Mouse (Mus musculus) hematopoietic stem cell, adult 5-6 weeks (primary cell): ENCODE data around the gene Nfkbia. TPM values are rescaled to one million over a fixed set of nuclear protein-coding genes. Genes with fewer than 3 reads are reported as not detected.

Source experiments
- ATAC-seq, 2 experiments: fragments of 125-278 bp in 1 of 2; replicated peaks in 1 of 2; 2 replicates each; pipeline ENCODE4 v1.8.0; 2016 to 2017; ENCODE audit warnings: inconsistent platforms in 2 of 2, mild to moderate bottlenecking in 2 of 2, moderate number of reproducible peaks in 2 of 2, low read depth in 1 of 2, moderate TSS enrichment in 1 of 2; ENCODE audit not compliant: low FRiP score in 2 of 2, poor library complexity in 2 of 2, severe bottlenecking in 2 of 2, insufficient read depth in 1 of 2, low TSS enrichment in 1 of 2
- total RNA-seq: library from RNA; stranded (forward); fragments of 172-1452, 232-1000 nt; gene quantifications from 2 replicates; pipeline ENCODE4 v1.2.3, GENCODE M21; 2017

Gene Nfkbia
- 101 and 133 TPM in 2 replicates for total RNA-seq

DNA sequence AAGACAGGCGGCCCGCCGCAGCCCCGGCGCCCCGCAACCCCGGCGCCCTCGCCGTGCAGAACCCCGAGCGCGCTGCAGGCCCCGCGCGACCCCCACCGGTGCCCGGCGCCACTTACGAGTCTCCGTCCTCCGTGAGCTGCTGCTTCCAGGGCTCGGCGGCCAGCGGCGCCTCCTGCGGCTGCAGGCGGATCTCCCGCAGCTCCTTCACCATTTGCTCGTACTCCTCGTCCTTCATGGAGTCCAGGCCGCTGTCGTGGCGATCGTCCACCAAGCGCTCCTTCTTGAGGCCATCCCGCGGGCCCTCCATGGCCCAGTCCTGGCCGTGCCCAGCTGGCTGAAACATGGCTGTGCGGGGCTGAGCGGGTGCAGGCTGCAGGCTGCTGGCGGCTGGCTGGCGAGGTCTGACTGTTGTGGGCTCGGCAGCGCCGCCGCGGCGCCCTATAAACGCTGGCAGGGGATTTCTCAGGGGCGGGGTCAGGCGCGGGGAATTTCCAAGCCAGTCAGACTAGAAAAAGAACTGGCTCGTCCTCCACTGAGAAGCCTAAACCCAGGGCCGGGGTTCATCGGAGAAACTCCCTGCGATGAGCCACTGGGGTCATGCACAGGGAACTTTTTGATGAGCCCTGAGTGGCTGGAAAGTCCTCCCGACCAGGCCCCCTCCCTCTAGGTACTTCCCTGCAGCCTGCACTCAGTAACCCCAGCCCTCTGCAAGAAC lies at the start of gene Nfkbia:
Gene Nfkbia (minus strand): TSS at position 464 of the 715 bp plus-strand sequence.
- peak; percentile 57 to 60 for ATAC-seq

DNA sequence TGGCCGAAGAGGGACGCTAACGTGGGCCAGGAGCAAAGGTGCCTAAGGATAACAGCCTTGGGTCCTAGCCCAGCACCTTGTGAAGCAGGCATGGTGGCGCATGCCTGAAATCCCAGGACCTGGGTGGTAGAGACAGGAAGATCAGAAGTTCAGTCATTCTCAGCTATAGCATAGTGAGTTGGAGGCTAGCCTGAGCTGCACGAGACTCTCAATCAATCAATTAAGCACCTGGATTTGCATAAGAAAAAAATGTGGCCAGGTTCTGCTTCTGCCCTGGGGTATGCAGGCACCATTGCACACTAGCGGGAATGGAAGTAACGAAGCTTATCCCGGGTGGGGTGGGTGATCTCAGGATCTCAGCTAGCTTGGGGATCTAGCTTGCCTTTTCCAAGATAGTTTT lies 46.7 kb upstream of the Nfkbia start:
- no peak for ATAC-seq

DNA sequence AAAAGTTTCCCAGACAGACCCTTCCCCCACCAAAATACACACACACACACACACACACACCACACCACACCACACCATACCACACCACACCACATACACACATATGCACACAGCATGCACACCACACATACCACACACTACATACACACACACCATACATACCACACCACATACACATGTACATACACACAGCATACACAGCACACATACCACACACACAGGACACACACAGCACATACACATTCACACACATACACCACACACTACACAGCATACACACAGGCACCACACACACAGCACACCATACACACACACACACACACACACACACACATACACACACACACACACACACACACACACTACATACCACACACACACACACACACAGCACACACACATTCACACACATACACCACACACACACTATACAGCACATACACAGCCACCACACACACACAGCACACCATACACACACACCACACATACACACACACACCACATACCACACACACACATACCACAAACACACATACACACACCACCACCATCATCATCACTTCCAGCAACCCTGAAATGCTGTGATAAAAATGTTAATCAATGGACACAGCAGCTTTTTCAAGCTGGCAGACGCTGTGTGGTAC lies 46.0 kb upstream of the Nfkbia start:
- peak; percentile 36 to 49; a peak in 2 of 4 replicates for ATAC-seq

DNA sequence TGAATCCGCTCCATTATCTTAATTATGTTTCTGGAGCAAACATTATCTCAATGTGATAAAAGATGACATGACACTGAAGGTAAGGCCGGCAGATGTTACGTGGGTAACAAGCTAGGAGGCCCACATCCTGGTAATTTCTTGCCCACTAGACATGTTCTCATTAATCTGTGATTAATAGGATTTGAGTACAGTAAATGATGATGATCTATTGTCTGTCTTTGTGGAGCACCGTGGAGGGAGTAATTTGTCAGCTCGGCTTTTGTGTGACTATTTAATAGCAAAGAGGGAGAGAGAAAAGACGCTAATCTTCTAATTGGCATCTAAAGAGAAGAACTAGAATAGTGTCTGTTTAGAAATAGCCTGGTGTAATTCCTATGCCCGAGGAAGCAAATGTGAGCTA lies 45.3 kb upstream of the Nfkbia start:
- no peak for ATAC-seq

DNA sequence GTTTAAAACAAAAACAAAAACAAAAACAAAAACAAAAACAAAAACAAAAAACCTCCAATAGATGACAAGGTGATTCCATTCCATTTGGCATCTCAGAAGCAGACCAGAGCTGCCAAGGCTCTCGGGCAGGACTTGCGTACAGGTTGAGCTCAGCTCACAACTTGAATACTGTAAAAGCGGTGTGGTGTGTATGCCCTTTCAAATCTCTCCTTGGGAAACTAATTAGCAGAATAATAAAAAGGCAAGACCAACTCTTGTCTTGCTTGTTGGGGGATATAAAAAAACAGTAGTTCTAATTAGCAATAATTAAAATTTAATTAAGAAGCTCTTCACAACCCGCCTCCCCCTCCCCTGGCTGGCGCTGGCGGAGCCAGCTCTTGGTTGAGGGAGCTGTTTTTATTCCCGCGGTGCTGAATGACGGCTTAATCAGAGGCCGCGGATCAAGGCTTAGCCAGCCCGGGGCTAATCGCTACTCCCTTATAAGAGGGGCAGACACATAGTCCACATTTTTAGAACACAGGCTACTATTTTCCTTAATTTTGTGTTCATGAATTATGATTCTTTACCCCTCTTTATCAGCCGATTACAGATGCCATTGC lies 44.2 kb upstream of the Nfkbia start:
- 0 out of 4 replicates have a peak, but pooled peaks of 1 of the 2 experiments have one; percentile 45 for ATAC-seq

DNA sequence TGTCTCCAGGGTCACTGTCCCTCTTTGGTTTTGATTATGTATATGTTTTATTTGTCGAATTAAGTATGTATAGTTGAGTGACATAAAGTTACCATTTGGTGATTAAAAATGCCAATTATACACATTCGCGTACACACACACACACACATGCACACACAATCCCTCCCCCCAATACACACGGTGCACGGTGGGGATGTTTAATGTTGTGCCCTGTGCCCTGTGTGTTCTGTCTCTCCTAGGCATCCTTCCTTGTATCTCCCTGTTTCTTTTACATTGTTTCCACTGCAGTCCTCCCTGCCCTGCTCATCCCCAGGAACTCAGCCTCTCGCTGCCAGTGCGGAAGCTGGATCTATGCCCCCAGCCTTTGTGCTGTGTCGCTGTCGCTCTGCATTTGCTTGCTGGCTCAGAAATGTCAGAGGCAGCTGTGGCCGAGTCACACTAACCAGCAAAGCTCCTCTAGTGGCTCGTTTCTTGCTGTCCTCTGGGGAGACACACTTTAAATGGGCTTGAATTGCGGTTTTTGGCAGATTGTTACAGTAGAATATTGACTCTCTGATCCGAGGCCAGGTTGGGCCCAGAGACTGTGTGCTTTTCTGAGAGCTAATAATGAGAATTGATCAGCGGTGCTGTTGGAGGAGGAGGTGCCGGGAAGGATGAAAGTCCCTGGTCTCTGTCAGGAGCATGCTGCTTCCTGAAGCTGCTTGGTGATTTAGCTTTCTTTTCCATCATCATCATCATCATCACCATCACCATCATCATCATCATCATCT lies 34.7 kb upstream of the Nfkbia start:
- no peak for ATAC-seq

DNA sequence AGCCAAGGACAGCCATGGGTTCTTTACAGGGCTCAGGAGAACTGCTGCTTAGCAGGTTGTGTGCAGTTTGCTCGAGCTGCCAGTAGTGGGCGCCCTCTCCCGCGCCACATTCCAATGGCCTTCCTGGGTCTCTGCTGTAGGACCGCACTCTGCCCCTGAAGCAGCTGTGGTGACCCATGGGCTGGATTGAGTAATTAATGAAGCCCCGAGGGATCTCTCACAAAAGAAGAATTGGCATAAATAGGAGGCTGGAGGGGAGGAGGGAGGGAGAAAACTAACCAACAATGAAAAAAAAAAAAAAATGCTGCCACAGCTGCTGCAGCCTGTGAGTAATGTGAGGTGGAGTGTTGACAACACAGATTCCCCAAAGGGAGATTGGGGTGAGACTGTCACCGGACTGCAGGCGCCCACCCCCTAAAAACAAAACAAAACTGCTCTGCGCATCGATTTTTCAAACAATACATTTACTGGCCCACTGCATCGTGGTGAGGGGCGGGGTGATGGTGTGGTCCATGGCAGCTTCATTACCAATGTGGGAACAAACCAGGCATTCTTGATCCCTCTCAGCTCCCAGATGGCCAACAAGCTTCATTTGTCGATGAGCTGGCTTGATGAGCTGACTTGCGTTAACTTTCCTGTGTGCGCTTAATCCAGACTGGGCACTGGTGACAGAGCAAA lies 25.8 kb upstream of the Nfkbia start:
- ATAC-seq, result peak in 1 of 2 experiments; percentile 53; a peak in 1 of 4 replicates

DNA sequence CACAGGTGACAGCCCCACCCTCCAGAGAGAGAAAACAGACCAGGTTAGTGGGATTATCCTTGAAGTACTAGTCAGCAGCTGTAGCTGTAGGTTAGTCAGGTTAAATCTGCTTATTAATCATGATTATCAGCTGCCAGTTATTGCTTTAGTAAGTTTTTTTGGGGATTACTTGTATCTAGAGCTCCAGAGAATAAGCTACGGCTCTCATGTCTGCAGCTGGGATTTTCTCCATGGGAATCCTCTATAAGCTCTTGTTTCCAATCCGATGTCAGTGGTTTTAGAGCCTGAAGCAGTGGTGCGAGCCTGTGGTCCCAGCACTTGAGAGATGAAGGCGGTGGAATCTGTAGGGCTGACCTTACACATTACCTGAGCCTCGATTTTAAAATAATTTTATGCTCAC lies 16.4 kb upstream of the Nfkbia start:
- ATAC-seq, result no peak

DNA sequence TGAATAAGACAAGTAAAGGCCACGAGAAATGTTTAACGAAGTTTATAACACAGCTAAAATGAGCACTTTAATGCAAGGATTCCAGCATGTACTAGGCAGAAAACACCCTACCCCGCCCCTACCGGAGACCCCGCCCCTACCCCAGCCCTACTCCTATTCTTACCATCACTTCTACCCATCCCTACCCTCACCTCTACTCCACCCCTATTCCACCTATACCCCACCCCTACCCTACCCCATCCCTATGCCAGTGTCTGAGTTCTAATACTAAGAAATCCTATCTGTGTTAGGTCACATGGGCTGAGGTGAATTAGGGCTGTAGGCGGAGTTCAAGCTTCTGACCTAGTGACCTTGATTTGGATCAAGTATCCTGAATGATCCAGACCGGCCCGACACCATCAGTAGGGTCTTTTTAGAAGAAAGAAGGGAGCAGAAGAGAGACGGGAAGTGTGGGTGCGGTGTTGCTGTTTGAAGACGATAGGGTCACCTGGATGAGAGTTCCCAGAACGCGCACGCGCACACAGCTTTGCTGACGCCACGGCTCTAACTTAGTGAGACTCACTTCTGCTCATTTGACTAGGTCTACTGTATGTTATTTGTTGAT lies 15.0 kb upstream of the Nfkbia start:
- no peak for ATAC-seq

DNA sequence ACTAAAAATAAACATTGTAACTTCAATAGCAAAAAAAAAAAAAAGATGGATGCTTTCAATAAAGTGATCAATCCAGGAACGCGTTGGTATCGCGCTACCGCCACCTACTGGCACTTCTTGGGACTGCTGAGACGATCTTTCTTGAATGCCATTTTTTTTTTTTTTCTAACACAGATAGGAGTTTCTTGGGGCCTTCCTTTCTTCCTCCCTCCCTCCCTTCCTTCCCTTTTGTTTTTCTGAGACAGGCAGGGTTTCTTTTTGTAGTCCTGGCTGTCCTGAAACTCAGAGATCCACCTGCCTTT lies 13.5 kb upstream of the Nfkbia start:
- ATAC-seq, result peak; percentile 56 to 73; a peak in 3 of 4 replicates

DNA sequence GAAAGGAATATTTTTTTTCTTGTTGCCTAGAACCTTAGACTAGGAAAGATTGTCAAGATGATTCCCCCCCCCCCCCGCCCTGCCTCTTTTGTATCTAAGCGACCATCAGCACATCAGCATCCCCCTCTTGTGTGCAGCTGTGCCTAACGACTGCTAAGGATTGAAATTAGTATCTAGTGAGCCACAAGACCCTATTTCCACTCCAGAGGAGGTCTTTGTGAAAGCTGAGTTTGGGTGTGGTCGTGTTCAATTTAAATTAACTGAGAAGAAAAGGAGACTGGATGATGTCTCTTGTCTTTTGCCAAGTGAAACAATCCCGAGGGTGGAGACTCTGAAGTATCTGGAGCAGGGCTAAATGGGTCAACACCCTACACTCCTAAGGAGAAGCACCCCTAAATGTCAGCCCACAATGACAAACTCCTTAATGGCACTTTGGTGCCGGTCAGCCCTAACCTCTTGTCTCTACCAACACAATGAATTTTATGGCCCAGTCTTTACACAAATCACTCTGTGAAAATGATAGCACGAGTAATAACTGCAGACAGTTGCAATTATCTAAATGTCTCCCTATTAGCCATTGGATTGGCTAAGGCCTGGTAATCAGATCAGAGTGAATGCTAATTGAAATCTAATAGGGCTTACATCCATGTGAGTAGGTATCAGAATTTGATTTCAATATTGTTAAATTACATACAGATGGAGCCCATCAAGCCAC lies 13.0 kb upstream of the Nfkbia start:
- ATAC-seq, result no peak

DNA sequence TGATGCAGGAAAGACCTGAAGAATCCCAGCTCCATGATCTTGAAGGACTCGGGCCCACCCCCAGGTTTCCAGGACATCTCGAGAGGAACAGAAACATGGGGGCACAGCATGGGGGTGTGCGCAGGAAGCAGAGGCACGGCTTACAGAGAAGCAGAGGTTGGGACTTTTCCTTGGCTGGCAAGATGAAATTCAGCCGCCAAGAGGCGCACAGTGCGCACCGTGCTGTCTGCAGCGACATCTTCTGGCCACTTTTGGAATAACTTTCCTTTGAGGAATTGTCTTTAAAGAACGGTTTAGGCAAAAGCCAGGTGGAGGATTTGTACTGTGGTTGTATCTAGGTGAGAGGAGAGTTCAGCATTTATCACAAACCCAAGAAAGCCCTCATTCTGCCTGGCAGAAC lies 6.6 kb upstream of the Nfkbia start:
- ATAC-seq, result peak; percentile 65 to 79

DNA sequence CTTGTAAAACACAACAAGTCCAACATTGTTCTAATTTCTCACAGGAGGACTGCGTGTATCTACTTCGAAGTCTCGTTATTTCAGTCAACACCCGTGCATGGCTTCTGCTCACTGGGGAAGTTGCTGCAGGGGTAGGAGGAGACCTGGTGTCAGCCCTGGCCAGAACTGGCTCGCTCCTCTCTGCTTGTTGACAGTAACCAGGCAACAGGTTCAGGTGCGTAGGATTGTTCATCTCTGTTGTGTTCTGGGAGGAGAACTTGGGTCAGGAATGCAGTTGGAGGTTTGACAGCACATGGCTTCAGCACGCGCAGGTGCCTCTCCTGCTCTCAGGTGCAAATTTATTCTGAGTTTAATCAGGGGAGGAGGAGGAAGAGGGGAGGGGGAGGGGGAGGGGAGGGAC lies 5.3 kb upstream of the Nfkbia start:
- ATAC-seq, result no peak

DNA sequence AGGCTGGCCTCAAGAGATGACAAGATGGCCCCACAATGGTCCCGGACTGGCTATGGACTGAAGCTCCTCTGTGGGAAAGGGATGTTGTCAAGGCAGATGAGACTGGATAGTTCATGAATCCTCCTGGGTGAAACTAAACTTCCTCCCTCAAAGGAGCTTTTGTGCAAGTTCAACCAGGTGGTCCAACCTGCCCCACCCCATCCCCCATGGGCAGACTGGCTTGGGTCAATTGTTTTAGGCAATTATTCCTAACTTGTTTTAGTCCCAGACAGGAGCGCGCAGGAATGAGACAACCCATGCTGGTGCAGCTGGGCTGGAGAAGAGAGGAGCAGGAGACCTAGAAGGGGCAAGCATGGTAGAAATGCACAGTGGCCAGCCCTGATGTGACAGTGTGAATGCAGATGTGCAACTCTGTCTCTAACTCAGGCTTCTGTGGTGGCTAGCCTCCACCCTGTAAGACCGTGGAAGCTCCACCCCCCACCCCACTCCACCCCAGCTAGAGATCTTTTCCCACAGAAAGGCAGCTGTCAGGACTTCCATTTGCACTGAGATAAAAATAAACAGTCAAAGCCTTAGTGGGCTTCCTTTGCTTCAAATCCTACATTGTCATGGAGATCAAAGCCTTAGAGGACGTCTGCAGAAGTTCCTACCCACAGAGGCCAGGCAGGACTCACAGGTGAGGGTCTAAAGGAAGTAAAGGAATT lies 3.6 kb upstream of the Nfkbia start:
- no peak for ATAC-seq

DNA sequence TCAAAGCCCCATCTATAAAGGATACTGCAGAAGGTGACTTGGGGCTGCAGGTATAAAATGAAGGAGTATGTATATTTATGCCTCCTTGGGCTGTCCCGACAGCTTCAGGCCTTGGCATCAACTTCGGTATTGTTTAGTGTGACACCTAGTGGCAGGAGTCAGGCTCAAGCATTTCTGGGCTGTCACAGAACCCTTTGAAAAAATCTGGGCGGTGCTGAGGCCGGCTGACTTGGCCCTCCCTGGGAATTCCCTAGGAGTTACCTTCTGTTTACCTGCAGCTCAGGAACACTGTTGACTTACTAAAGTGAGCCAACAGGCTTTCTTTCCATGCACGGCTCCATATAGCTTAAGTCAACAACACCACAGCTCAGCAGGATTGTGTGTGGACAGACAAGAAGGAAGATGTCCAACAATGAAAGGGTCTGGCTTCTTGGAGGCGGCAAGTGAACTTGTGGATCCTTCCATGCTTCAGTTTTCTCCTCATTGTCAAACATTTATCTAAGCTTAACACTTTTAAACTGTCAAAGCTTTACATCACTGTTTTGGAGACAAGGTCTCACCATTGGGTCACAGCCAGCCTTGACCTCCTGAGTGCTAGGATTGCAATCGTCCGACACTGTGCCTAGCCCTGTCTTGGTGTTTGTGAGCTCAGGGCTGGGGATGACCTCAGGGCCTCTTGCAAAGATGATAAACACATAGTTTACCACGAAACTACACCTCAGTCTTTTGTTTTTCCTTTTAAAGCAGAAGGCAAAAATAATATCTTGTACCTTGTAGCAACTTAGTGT lies 2.9 kb upstream of the Nfkbia start:
- ATAC-seq, result peak in 1 of 2 experiments; percentile 25; a peak in 1 of 4 replicates
